19 mouse cellular contexts compared by ENCODE assay signal in the genomic region with DNA sequence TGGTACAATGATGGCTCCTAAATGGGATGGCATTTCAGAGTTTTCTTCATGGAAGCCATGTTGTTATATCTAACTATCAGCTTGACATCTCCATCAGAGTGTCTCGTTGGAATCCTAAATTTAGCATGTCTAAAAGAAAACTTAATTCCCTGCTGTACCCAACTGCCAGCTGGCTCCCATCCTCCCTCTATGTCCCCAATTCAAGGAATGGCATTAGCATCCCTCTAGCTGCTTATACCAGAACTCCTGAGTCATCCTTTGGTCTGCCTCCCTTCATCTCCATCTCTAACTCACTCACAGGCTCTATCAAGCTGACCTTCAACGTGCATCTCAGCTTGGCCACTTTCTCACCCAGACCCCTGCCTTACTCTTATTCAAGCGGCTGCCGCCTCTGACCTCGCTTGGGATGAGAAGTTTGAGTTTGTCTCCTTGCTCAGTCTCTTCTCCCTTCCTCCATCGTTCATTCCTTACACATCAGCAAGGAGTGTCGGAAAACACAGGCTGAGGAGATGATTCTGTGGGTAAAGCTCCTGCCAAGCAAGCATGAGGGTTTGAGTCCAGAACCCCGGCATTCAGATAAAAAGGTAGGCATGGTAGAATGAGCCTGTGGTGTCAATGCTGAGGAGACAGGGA.
DNase-seq lines count a peak whose midpoint lies in the region; ATAC-seq and TF ChIP-seq lines count a peak whose summit lies in the region.
"Had no signal": no experiment of that assay in that cellular context is flagged by ENCODE, and none has a peak within 500 bp of the region (broad histone marks: within the 10 kb centered on the region; RNA-seq: fewer than 3 reads in every experiment).

No protein-coding gene starts in this region.

- peak overlapping the region; percentile 68 for H3K27ac ChIP-seq in layer of hippocampus, adult 2 months
- H3K27ac ChIP-seq: embryonic facial prominence, embryonic 13.5 days; forebrain, embryonic 13.5 days; gastrocnemius, adult 2 months; heart, embryonic 10.5 days; hindbrain, embryonic 13.5 days; hindbrain, postnatal 0 days had no signal

- no peak for DNase-seq in frontal cortex, postnatal 25 days (ENCODE audit: low spot score in 2 of 2)
- peak in 1 of 2 experiments; percentile 50 for DNase-seq in layer of hippocampus, adult 2 months (ENCODE audit: low spot score in 2 of 2)
- no peak for DNase-seq in layer of hippocampus, adult 9-10 months (ENCODE audit: low spot score)
- DNase-seq in right cerebral cortex, postnatal 10 days (ENCODE audit: low spot score in 2 of 2) = peak; percentile 39 to 50
- no peak for DNase-seq in right cerebral cortex, adult 2 months (ENCODE audit: low spot score in 2 of 2)
- DNase-seq in lung, postnatal 14 days = no peak
- DNase-seq: adrenal gland, postnatal 10 days; cerebellum, adult 11-12 months; cerebellum, adult 9-10 months; cerebellum, postnatal 25 days; gastrocnemius, adult 2 months; gastrocnemius, postnatal 36 days; heart, adult 18-20 months had no signal

- TF ChIP-seq CTCF in layer of hippocampus, adult 2 months (conservative IDR thresholded peaks at IDR 0.05) = no peak

- peak; percentile 96 for ATAC-seq in frontal cortex, adult (ENCODE audit: low TSS enrichment)
- ATAC-seq: forebrain, embryonic 13.5 days; hindbrain, postnatal 0 days had no signal

- no peak overlapping the region for H3K4me3 ChIP-seq in layer of hippocampus, adult 2 months
- H3K4me3 ChIP-seq: embryonic facial prominence, embryonic 13.5 days; forebrain, embryonic 13.5 days; gastrocnemius, adult 2 months; heart, embryonic 10.5 days; hindbrain, embryonic 13.5 days had no signal

Comparison
In these comparisons a context has a peak if more than half of its experiments do, and no peak if none do; other contexts are left out.
1. DNase-seq: peak in right cerebral cortex, postnatal 10 days (2 of 2); none in frontal cortex, postnatal 25 days (0 of 2), layer of hippocampus, adult 9-10 months (single experiment), right cerebral cortex, adult 2 months (0 of 2) and lung, postnatal 14 days (single experiment).